Mouse (Mus musculus): ENCODE data around the gene 9130213A22Rik. TPM values are rescaled to one million over a fixed set of nuclear protein-coding genes. Genes with fewer than 3 reads are reported as not detected.

The 9130213A22Rik gene
- polyA plus RNA-seq, 1 experiment from 2014 or later = 0.32 TPM

GRCm38 (mm10) chr11:69074776-69075069, 47.7 kb downstream of the 9130213A22Rik start:
- no peak overlapping the region for H3K9ac ChIP-seq
- H3K27me3 ChIP-seq = no peaks in the 10 kb centered on the region
- H3K36me3 ChIP-seq = no peaks in the 10 kb centered on the region
- no peaks in the 10 kb centered on the region for H3K9me3 ChIP-seq
- no peak overlapping the region for H3K4me2 ChIP-seq
- peak overlapping the region; percentile 91; the same call in 1 of the 2 replicates for H3K27ac ChIP-seq (replicated peaks)
- no peak for ATAC-seq (ENCODE audit: low read depth)
- 54% methylated on average over 2 of the region's 2 CpGs for WGBS
- no peak overlapping the region for H3K4me3 ChIP-seq
- peaks cover 43% of the 10 kb centered on the region for H3K4me1 ChIP-seq (replicated peaks)

- Histone ChIP-seq H3K9me3 (no peaks in the 10 kb centered on the region), H3K4me3 (no peak overlapping the region), H3K4me1 (replicated peaks) (peaks cover 44% of the 10 kb centered on the region), H3K27me3 (no peaks in the 10 kb centered on the region), H3K27ac (replicated peaks) (peak overlapping the region; percentile 91), H3K4me2 (peak overlapping the region; percentile 72), H3K9ac (no peak overlapping the region), H3K36me3 (no peaks in the 10 kb centered on the region)
- ATAC-seq (ENCODE audit: low read depth) = no peak
- 36% methylated on average over 6 of the region's 6 CpGs for WGBS
These were observed 48.2 kb downstream of the 9130213A22Rik start for GRCm38 (mm10) chr11:69073951-69074775.

GRCm38 (mm10) chr11:69073065-69073888, 49.1 kb downstream of the 9130213A22Rik start:
- H3K4me3 ChIP-seq = peak overlapping the region; percentile 34
- H3K4me1 ChIP-seq (replicated peaks) = peaks cover 44% of the 10 kb centered on the region
- H3K9me3 ChIP-seq = no peaks in the 10 kb centered on the region
- 0% methylated on average over 14 of the region's 14 CpGs for WGBS
- peak; percentile 79 for ATAC-seq (ENCODE audit: low read depth)
- H3K27me3 ChIP-seq = no peaks in the 10 kb centered on the region
- peak overlapping the region; percentile 91 for H3K27ac ChIP-seq (replicated peaks)
- H3K36me3 ChIP-seq = no peaks in the 10 kb centered on the region
- H3K4me2 ChIP-seq = peak overlapping the region; percentile 72
- peak overlapping the region; percentile 74 for H3K9ac ChIP-seq

- no peaks in the 10 kb centered on the region for H3K36me3 ChIP-seq
- no peaks in the 10 kb centered on the region for H3K9me3 ChIP-seq
- peak overlapping the region; percentile 72 for H3K4me2 ChIP-seq
- H3K27ac ChIP-seq (replicated peaks) = peak overlapping the region; percentile 91
- peaks cover 44% of the 10 kb centered on the region for H3K4me1 ChIP-seq (replicated peaks)
- H3K27me3 ChIP-seq = no peaks in the 10 kb centered on the region
- H3K9ac ChIP-seq = peak overlapping the region; percentile 74
- peak; percentile 24; the same call in 1 of the 2 replicates for ATAC-seq (ENCODE audit: low read depth)
- H3K4me3 ChIP-seq = peak overlapping the region; percentile 34
- WGBS = 9% methylated on average over 9 of the region's 9 CpGs
These were observed 49.7 kb downstream of the 9130213A22Rik start for GRCm38 (mm10) chr11:69072666-69073064.

- WGBS = 85% methylated on average over 11 of the region's 11 CpGs
- H3K4me1 ChIP-seq (replicated peaks) = peaks cover 44% of the 10 kb centered on the region
- peak overlapping the region; percentile 91 for H3K27ac ChIP-seq (replicated peaks)
These were observed 50.2 kb downstream of the 9130213A22Rik start for GRCm38 (mm10) chr11:69072234-69072633.

GRCm38 (mm10) chr11:69071262-69071661, 51.1 kb downstream of the 9130213A22Rik start:
- no peaks in the 10 kb centered on the region for H3K9me3 ChIP-seq

More at GRCm38 (mm10) chr11:69072234-69072633, 50.2 kb downstream of the 9130213A22Rik start:
- Histone ChIP-seq H3K36me3 (no peaks in the 10 kb centered on the region), H3K9me3 (no peaks in the 10 kb centered on the region), H3K27me3 (no peaks in the 10 kb centered on the region), H3K4me3 (peak overlapping the region; percentile 34), H3K4me2 (peak overlapping the region; percentile 72), H3K9ac (peak overlapping the region; percentile 74)
- ATAC-seq (ENCODE audit: low read depth) = no peak

GRCm38 (mm10) chr11:69070590-69071222, 51.7 kb downstream of the 9130213A22Rik start, which contains the start of gene Tmem107:
Gene Tmem107, plus strand, starts transcription at chr11:69070806.
- Histone ChIP-seq H3K27me3 (0 out of 2 replicates have a peak, but pooled peaks cover 1% of the 10 kb centered on the region), H3K27ac (replicated peaks) (peak within 1 kb of the TSS; percentile 91), H3K4me1 (replicated peaks) (peaks cover 52% of the 10 kb centered on the region), H3K4me2 (peak within 1 kb of the TSS; percentile 72), H3K9ac (peak within 1 kb of the TSS; percentile 83), H3K9me3 (no peaks in the 10 kb centered on the region), H3K4me3 (peak within 1 kb of the TSS; percentile 61), H3K36me3 (no peaks in the 10 kb centered on the region)
- peak; percentile 82 for ATAC-seq (ENCODE audit: low read depth)
- WGBS = under 1% methylated on average over 47 of the region's 47 CpGs

More at GRCm38 (mm10) chr11:69071262-69071661, 51.1 kb downstream of the 9130213A22Rik start:
- H3K4me3 ChIP-seq = peak overlapping the region; percentile 61
- no peaks in the 10 kb centered on the region for H3K27me3 ChIP-seq
- WGBS = 23% methylated on average over 9 of the region's 9 CpGs
- peak overlapping the region; percentile 91 for H3K27ac ChIP-seq (replicated peaks)
- ATAC-seq (ENCODE audit: low read depth) = no peak
- no peaks in the 10 kb centered on the region for H3K36me3 ChIP-seq
- H3K4me2 ChIP-seq = peak overlapping the region; percentile 72
- H3K9ac ChIP-seq = peak overlapping the region; percentile 83
- peaks cover 49% of the 10 kb centered on the region for H3K4me1 ChIP-seq (replicated peaks)

- ATAC-seq (ENCODE audit: low read depth) = no peak
- Histone ChIP-seq H3K9ac (peak overlapping the region; percentile 83), H3K27me3 (peaks cover 4% of the 10 kb centered on the region; the same call in 1 of the 2 replicates), H3K9me3 (no peaks in the 10 kb centered on the region), H3K4me1 (replicated peaks) (peaks cover 52% of the 10 kb centered on the region), H3K4me3 (peak overlapping the region; percentile 61), H3K4me2 (peak overlapping the region; percentile 72), H3K36me3 (no peaks in the 10 kb centered on the region), H3K27ac (replicated peaks) (peak overlapping the region; percentile 91)
- 1% methylated on average over 13 of the region's 13 CpGs for WGBS
These were observed 52.3 kb downstream of the 9130213A22Rik start for GRCm38 (mm10) chr11:69070093-69070492.

Other genes with a start within 250 kb of the 9130213A22Rik start
- not detected in 2 replicates for gene Rnf222, start 234.0 kb downstream of the 9130213A22Rik start, polyA plus RNA-seq (2015; fragmentation: Nextera tagmentation; extraction: Ambion mirVana)
- gene Rpl26, start 221.0 kb downstream of the 9130213A22Rik start, polyA plus RNA-seq (2015; fragmentation: Nextera tagmentation; extraction: Ambion mirVana) = 743 and 760 TPM in 2 replicates
- gene Odf4, start 195.5 kb downstream of the 9130213A22Rik start, polyA plus RNA-seq (2015; fragmentation: Nextera tagmentation; extraction: Ambion mirVana) = 0.40 TPM in 1 of 2 replicates, not detected in the other
- 14.4 and 14.8 TPM in 2 replicates for gene Arhgef15, start 165.1 kb downstream of the 9130213A22Rik start, polyA plus RNA-seq (2015; fragmentation: Nextera tagmentation; extraction: Ambion mirVana)
- 2.0 and 2.5 TPM in 2 replicates for gene Slc25a35, start 154.5 kb downstream of the 9130213A22Rik start, polyA plus RNA-seq (2015; fragmentation: Nextera tagmentation; extraction: Ambion mirVana)
- gene Rangrf, start 147.4 kb downstream of the 9130213A22Rik start, polyA plus RNA-seq (2015; fragmentation: Nextera tagmentation; extraction: Ambion mirVana) = 27.6 and 33.7 TPM in 2 replicates
- 19.1 and 21.9 TPM in 2 replicates for gene Pfas, start 114.1 kb downstream of the 9130213A22Rik start, polyA plus RNA-seq (2015; fragmentation: Nextera tagmentation; extraction: Ambion mirVana)
- 49.6 and 52.8 TPM in 2 replicates for gene Ctc1, start 106.7 kb downstream of the 9130213A22Rik start, polyA plus RNA-seq (2015; fragmentation: Nextera tagmentation; extraction: Ambion mirVana)
- 22.7 and 33.0 TPM in 2 replicates for gene Aurkb, start 76.9 kb downstream of the 9130213A22Rik start, polyA plus RNA-seq (2015; fragmentation: Nextera tagmentation; extraction: Ambion mirVana)
- gene Borcs6, start 62.9 kb downstream of the 9130213A22Rik start, polyA plus RNA-seq (2015; fragmentation: Nextera tagmentation; extraction: Ambion mirVana) = 14.7 and 16.8 TPM in 2 replicates
- 28.4 and 29.2 TPM in 2 replicates for gene Tmem107, start 51.8 kb downstream of the 9130213A22Rik start, polyA plus RNA-seq (2015; fragmentation: Nextera tagmentation; extraction: Ambion mirVana)
- gene Vamp2, start 34.1 kb downstream of the 9130213A22Rik start, polyA plus RNA-seq (2015; fragmentation: Nextera tagmentation; extraction: Ambion mirVana) = 268 and 282 TPM in 2 replicates
- gene Per1, start 27.4 kb downstream of the 9130213A22Rik start, polyA plus RNA-seq (2015; fragmentation: Nextera tagmentation; extraction: Ambion mirVana) = 8.0 and 8.4 TPM in 2 replicates
- 0.61 TPM in 1 of 2 replicates, not detected in the other for gene Hes7, start 2.2 kb downstream of the 9130213A22Rik start, polyA plus RNA-seq (2015; fragmentation: Nextera tagmentation; extraction: Ambion mirVana)
- 0.59 and 1.2 TPM in 2 replicates for gene Aloxe3, start 3.3 kb upstream of the 9130213A22Rik start, polyA plus RNA-seq (2015; fragmentation: Nextera tagmentation; extraction: Ambion mirVana)
- 0.22 and 0.23 TPM in 2 replicates for gene Alox12b, start 34.4 kb upstream of the 9130213A22Rik start, polyA plus RNA-seq (2015; fragmentation: Nextera tagmentation; extraction: Ambion mirVana)
- gene Alox8, start 75.3 kb upstream of the 9130213A22Rik start, polyA plus RNA-seq (2015; fragmentation: Nextera tagmentation; extraction: Ambion mirVana) = 0.17 TPM in 1 of 2 replicates, not detected in the other
- 0.21 TPM in 2 replicates for gene Gucy2e, start 114.4 kb upstream of the 9130213A22Rik start, polyA plus RNA-seq (2015; fragmentation: Nextera tagmentation; extraction: Ambion mirVana)
- 20.9 and 21.0 TPM in 2 replicates for gene Cntrob, start 201.2 kb upstream of the 9130213A22Rik start, polyA plus RNA-seq (2015; fragmentation: Nextera tagmentation; extraction: Ambion mirVana)
- gene Trappc1, start 201.4 kb upstream of the 9130213A22Rik start, polyA plus RNA-seq (2015; fragmentation: Nextera tagmentation; extraction: Ambion mirVana) = 225 and 229 TPM in 2 replicates
- gene Kcnab3, start 203.7 kb upstream of the 9130213A22Rik start, polyA plus RNA-seq (2015; fragmentation: Nextera tagmentation; extraction: Ambion mirVana) = 5.5 and 5.7 TPM in 2 replicates
- gene Rnf227, start 217.9 kb upstream of the 9130213A22Rik start, polyA plus RNA-seq (2015; fragmentation: Nextera tagmentation; extraction: Ambion mirVana) = 131 and 136 TPM in 2 replicates
- gene Chd3, start 246.8 kb upstream of the 9130213A22Rik start, polyA plus RNA-seq (2015; fragmentation: Nextera tagmentation; extraction: Ambion mirVana) = 82.3 and 84.6 TPM in 2 replicates